Mouse (Mus musculus): ENCODE measurements around the gene Ly6g6f. TPM values are rescaled to one million over a fixed set of nuclear protein-coding genes. Genes with fewer than 3 reads are reported as not detected.

Ly6g6f gene
- total RNA-seq (2023; ENCODE audit: inconsistent age), result not detected in 4 replicates

DNA sequence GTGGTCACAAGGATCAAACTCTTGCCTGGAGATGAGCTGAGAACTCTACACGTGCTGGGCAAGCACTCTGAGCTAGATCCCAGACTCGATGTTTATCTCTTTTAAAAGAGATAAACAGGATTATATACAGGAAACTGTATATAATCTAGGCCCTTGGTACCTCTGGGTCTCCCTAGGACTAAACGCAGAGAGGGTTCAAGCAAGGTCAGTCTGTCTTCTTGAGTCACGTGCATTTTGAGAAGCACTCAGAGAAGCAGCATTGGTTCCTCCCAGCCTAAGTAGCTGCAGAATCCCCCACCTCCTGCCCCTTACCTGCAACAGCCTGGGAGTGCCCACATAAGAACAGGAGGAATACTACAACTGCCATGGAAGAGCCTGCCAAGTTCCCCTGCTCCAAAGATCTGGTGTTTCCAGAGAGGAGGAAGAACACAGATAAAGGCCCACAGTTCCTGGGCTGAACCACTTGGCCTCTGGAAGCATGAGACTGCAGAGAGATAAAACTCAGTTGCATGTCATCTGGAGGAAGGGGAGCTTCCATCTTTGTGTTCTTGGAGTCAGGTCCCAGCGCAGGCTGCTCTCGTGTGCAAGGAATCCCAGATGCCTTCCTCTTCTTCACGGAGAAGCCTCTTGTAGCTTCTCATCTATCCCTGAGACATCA lies at the start of gene Ly6g6f:
TSS of gene Ly6g6f (minus strand) at position 403 of the 658 bp plus-strand sequence.

DNA sequence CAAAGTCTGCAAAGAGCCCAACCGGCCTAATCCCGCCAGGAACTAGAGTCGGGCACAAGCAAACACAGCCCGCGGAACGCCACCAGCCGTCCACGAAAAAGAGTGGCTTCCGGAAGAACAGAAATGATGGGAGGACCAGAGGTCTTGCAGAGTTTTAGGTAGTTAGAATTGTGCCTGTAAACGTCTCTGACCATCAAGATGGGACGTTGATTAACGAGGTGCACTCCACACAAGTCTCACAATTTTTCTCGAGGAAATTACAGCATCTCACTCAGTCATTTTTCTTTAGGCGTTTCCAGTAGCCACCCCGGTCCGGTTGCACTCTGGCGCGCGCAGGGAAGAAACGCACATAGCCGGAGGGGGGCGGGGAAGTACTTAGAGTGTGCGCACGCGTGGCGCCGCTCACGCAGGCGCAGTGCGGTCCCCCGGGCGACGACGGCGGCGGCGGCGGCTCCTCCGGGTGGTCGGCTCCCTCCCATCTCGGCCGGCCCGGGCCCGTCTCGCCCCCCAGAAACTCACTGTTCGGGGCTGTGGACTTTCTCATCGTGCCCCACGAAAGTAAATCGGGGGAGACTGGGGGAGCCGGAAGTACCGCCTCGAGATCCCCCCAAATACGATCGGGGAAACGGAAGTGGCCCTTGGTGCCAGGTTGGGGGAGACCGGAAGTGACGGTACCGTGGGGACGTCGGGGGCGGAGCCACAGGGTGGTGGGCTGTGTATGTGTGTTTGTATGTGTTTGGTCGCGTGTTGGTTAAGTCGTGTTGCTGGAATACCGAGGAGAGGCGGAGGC lies 49.6 kb upstream of the Ly6g6f start, which contains the start of gene Bag6:
TSS of gene Bag6 (plus strand) at position 378 of the 790 bp plus-strand sequence.

GRCm38 (mm10) chr17:35131500-35132173 lies 46.2 kb upstream of the Ly6g6f start, which contains the start of gene Apom:
Apom (minus strand) TSS chr17:35132050.

DNA sequence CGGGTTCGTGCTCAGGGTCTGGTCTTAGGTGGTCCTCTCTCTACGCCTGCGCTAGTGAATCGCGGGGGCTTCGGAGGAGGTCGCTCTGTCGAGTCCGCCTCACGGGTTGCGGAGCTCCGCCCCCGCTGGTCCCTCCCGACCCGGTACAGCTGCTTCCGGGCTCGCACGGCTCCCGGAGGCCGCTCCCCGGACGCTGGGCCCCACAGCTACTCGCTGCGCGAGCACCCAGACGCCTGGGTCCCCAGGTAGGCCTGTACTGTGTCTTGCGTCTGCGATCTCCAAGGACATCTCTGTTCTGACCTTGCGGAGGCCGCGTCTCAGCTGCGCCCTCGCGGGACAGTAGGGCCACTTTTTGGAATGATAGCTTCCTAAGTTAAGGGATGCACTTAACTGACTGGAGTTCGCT lies 40.8 kb upstream of the Ly6g6f start, which contains the start of gene D17H6S53E:
TSS of gene D17H6S53E (plus strand) at position 168 of the 406 bp plus-strand sequence.

GRCm38 (mm10) chr17:35121871-35122303 lies 36.5 kb upstream of the Ly6g6f start, which contains the start of gene Csnk2b:
Csnk2b (minus strand) TSS chr17:35122053.

DNA sequence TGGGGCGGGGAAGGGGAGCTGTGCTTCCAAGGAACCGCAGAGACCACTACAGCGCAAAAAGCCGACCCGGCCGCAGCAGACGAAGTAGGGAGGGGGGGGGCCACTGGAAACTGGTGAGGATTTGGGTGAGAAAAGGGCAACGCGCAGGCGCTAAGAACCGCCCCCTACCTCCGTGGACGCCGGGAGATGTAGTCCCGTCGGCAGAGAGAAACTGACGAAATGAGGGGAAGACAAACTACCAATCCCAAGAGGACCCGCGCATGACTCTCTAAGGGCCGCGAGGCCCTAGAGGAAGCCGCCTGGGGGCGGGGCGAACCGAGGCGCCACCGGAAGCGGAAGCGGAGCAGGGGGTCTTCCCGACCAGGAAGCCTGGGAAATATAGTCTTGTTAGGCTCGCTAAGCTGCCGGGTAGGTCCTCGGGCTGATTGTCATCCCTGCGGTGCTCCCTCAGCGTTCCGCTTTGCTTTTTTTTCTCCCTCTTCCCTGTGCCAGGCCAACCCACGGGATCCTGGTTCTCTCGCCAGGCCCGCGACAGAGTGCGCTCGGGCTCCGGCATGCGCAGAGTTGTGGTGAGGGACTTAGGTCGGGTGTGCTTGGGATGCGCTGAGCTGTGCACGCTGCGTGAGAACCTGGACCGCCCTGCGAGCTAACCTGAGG lies 35.9 kb upstream of the Ly6g6f start, which contains the start of gene Gpank1:
TSS of gene Gpank1 (plus strand) at position 313 of the 657 bp plus-strand sequence.

GRCm38 (mm10) chr17:35115046-35116019 lies 29.9 kb upstream of the Ly6g6f start, which contains the start of gene Ly6g5b:
Ly6g5b (minus strand) TSS chr17:35115428.

DNA sequence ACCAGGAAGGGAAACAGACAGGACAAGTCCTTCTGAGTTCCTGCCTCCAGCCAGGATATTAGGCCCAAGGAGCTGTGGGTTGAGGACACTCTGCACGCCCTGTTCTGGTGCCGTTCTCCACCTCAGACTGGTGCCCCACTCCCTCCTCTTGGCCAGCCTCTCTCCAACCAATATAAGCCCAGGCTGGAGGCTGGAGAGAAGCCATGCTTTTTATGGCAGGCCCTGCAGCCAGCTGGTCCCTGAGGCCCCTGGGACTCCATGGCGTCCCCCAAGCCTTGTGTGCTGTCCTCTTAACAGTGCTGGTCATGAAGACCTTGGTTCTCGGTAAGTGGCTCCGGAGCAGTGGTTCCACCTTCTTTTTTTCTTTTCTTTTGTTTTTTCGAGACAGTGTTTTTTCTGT lies 22.7 kb upstream of the Ly6g6f start, which contains the start of gene Ly6g5c:
TSS of gene Ly6g5c (plus strand) at position 183 of the 400 bp plus-strand sequence.

GRCm38 (mm10) chr17:35088825-35089644 lies 3.6 kb upstream of the Ly6g6f start, which contains the start of gene Abhd16a:
Abhd16a (plus strand) TSS chr17:35089263.

DNA sequence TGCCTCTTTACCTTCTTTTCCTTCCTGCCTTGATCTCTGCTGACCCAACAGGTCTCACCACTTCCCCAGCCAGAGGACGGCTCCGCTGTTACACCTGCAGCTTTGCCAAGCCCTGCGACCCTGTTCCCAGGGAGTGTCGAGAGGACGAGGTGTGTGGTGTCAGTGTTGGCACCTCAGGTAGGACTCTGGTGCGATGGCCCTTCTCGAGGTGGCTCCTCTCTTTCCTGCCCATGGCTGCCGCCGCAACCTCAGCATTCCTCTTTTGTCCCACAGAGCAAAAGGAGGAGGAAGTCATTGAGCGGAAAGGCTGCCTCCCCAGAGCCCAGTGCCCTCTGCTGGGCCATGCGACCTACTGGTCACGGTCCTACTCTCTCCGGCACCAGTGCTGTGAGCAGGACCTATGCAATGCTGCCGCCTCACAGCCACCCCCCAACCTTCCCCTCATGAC lies 7.6 kb downstream of the Ly6g6f start, which contains the start of gene Ly6g6d:
TSS of gene Ly6g6d (minus strand) at position 280 of the 448 bp plus-strand sequence.

DNA sequence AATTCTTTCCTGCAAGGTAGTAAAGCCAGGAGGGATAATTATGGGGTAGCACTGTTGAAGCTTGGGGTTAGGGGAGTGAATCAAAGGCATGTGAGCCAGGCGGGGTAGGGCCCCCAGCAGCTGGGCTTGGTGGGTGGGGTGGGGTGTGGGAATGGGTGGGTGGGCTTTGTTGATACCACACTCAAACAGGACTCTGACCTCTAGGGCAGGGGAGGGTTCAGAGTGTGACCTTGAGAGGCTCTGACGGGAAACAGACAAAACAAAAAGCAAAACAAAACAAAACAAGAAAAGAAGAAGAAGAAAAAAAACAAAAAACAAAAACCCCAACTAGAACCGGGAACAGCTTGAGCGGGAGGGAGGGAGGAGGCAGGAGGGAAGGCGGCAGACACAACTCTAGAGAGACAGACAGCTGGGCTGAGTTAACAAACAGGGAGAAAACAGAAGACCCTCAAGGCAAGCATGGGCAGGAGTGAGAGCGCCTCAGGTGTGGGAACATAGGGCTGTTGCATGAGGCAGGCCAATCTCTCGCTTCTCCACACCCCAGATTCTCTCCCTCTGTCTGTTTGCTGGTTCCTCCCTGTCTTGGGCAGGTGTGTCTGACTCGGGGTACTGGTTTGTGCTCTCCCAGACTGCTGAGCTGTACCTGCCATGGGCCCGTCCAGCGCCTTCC lies 8.8 kb downstream of the Ly6g6f start, which contains the start of gene Ly6g6e:
TSS of gene Ly6g6e (plus strand) at position 396 of the 670 bp plus-strand sequence.

GRCm38 (mm10) chr17:35066084-35066483 lies 19.3 kb downstream of the Ly6g6f start, which contains the start of gene Mpig6b:
Mpig6b (minus strand) TSS chr17:35066184.

DNA sequence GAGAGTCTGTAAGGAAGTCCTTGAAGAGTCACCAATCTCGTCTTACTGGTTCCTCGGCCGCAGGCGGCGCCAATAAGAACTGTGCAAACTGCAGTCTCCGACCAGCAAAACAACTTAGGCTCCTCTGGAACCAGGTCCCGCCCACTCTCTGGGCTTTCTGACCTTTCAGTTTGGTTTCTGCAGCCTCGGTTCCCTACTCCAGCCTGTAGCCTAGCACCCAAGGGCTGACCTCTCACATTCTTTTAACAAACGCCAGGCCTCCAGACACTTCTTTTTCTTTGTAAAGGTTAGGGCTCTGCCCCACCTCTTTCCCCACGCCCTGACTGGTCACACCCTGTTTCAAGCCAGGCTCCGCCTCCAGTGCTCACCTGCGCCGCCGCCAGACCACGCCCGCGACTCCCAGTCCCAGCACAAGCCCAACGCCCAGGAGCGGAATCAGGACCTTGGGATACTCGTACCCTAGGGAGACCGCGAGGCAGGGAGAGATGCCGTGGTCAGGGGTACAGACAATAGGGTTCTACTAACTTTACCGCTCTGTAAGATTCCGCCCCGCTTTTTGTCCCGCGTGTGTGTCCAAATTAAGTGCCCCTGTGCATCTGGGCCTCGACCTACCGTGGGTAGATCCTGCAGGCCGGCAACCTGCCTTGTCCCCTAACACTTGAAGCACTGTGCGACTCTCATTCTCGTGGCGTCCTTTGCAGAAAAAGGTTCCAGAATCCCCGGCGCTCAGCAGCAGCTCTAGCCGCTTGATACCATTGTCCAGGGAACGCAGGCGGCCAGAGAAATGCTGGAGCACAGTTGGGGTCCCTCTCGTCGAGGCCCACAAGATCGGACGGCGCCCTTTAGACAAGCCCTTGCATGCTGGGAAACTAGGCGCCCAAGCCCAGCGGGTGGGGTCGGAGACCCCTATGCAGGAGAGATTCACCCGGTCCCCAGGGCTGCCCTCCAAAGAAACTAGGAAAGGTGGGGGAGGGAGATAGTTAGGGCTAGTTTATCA lies 20.2 kb downstream of the Ly6g6f start, which contains the start of gene Ly6g6c:
TSS of gene Ly6g6c (plus strand) at position 438 of the 997 bp plus-strand sequence.

GRCm38 (mm10) chr17:35058911-35059892 lies 26.2 kb downstream of the Ly6g6f start, which contains the start of gene Ddah2:
Ddah2 (plus strand) TSS chr17:35059035.

DNA sequence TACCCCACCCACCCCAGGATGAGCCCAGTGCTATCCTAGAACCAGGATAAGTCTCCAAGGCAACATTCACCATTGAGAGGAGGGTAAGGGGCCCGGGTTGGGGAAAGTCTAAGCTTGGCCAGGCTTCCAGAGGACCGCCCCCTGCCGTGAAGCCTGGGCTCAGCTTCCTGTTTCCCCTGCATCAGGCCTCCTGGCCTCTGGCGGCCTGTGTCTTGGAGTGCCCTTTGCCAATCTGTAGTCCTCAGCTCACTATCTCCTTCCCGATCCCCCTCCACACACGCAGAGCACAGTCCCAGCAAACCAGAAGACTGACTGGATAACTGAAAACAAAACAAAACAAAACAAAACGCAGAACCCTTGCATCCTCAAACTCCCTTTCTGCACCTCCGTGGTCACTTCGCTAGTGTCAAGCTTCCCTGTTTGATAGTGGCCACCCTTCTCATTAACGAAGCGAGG lies 35.8 kb downstream of the Ly6g6f start, which contains the start of gene Clic1:
TSS of gene Clic1 (plus strand) at position 406 of the 456 bp plus-strand sequence.

All from B cell, adult (primary cell).